Mouse (Mus musculus): Measurements from ENCODE around the gene Cpeb4. TPM values are rescaled to one million over a fixed set of nuclear protein-coding genes. Genes with fewer than 3 reads are reported as not detected.

Gene Cpeb4
- total and polyA plus RNA-seq, 2 experiments from 2014 or later, result 19.1 to 103 TPM

- Histone ChIP-seq H3K9me3 (ENCODE audit: low read length) (no peaks in the 10 kb centered on the region), H3K27me3 (ENCODE audit: insufficient read depth, low read length) (no peaks in the 10 kb centered on the region), H3K4me3 (ENCODE audit: low read depth, low read length) (no peak overlapping the region), H3K9ac (replicated peaks; ENCODE audit: low read length, poor library complexity, severe bottlenecking) (no peak overlapping the region), H3K27ac (ENCODE audit: low read depth, low read length) (no peak overlapping the region), H3K4me1 (ENCODE audit: insufficient read depth, low read length) (no peaks in the 10 kb centered on the region), H3K4me2 (ENCODE audit: low read depth, low read length, poor library complexity, severe bottlenecking) (no peak overlapping the region), H3K36me3 (ENCODE audit: insufficient read depth, low read length) (no peaks in the 10 kb centered on the region)
- ATAC-seq (ENCODE audit: low FRiP score), result no peak
- peak; percentile 3 for DNase-seq (ENCODE audit: low spot score)
- WGBS, result 14% methylated on average over 1 of the region's 1 CpGs
- no peak for TF ChIP-seq CTCF (IDR thresholded peaks at IDR 0.05)
Observed at GRCm38 (mm10) chr11:31900736-31901135, 28.7 kb downstream of the Cpeb4 start.

- no peak for TF ChIP-seq CTCF (IDR thresholded peaks at IDR 0.05)
- Histone ChIP-seq H3K27ac (ENCODE audit: low read depth, low read length) (no peak overlapping the region), H3K4me1 (ENCODE audit: insufficient read depth, low read length) (no peaks in the 10 kb centered on the region), H3K4me2 (ENCODE audit: low read depth, low read length, poor library complexity, severe bottlenecking) (no peak overlapping the region), H3K36me3 (ENCODE audit: insufficient read depth, low read length) (no peaks in the 10 kb centered on the region), H3K9ac (replicated peaks; ENCODE audit: low read length, poor library complexity, severe bottlenecking) (no peak overlapping the region), H3K27me3 (ENCODE audit: insufficient read depth, low read length) (no peaks in the 10 kb centered on the region), H3K4me3 (ENCODE audit: low read depth, low read length) (no peak overlapping the region), H3K9me3 (ENCODE audit: low read length) (no peaks in the 10 kb centered on the region)
- ATAC-seq (ENCODE audit: low FRiP score) (no peak), DNase-seq (ENCODE audit: low spot score) (no peak)
- 74% methylated on average over 1 of the region's 1 CpGs for WGBS
Observed at GRCm38 (mm10) chr11:31902251-31903001, 30.4 kb downstream of the Cpeb4 start.

GRCm38 (mm10) chr11:31906499-31906898 lies 34.5 kb downstream of the Cpeb4 start:
- Histone ChIP-seq H3K4me3 (ENCODE audit: low read depth, low read length) (no peak overlapping the region), H3K9me3 (ENCODE audit: low read length) (no peaks in the 10 kb centered on the region), H3K4me1 (ENCODE audit: insufficient read depth, low read length) (no peaks in the 10 kb centered on the region), H3K36me3 (ENCODE audit: insufficient read depth, low read length) (no peaks in the 10 kb centered on the region), H3K4me2 (ENCODE audit: low read depth, low read length, poor library complexity, severe bottlenecking) (no peak overlapping the region), H3K27me3 (ENCODE audit: insufficient read depth, low read length) (no peaks in the 10 kb centered on the region), H3K9ac (replicated peaks; ENCODE audit: low read length, poor library complexity, severe bottlenecking) (no peak overlapping the region), H3K27ac (ENCODE audit: low read depth, low read length) (no peak overlapping the region)
- DNase-seq (ENCODE audit: low spot score) (no peak), ATAC-seq (ENCODE audit: low FRiP score) (no peak)
- no peak for TF ChIP-seq CTCF (IDR thresholded peaks at IDR 0.05)

GRCm38 (mm10) chr11:31907650-31908049 lies 35.6 kb downstream of the Cpeb4 start:
- TF ChIP-seq CTCF (IDR thresholded peaks at IDR 0.05), result no peak
- no peak overlapping the region for H3K9ac ChIP-seq (replicated peaks; ENCODE audit: low read length, poor library complexity, severe bottlenecking)
- H3K4me3 ChIP-seq (ENCODE audit: low read depth, low read length), result no peak overlapping the region
- no peaks in the 10 kb centered on the region for H3K36me3 ChIP-seq (ENCODE audit: insufficient read depth, low read length)
- 56% methylated on average over 1 of the region's 1 CpGs for WGBS
- H3K4me2 ChIP-seq (ENCODE audit: low read depth, low read length, poor library complexity, severe bottlenecking), result no peak overlapping the region
- ATAC-seq (ENCODE audit: low FRiP score) (no peak), DNase-seq (ENCODE audit: low spot score) (peak; percentile 43)
- H3K9me3 ChIP-seq (ENCODE audit: low read length), result no peaks in the 10 kb centered on the region
- H3K27me3 ChIP-seq (ENCODE audit: insufficient read depth, low read length), result no peaks in the 10 kb centered on the region
- no peaks in the 10 kb centered on the region for H3K4me1 ChIP-seq (ENCODE audit: insufficient read depth, low read length)
- no peak overlapping the region for H3K27ac ChIP-seq (ENCODE audit: low read depth, low read length)

- DNase-seq (ENCODE audit: low spot score), result no peak
- no peak for TF ChIP-seq CTCF (IDR thresholded peaks at IDR 0.05)
- Histone ChIP-seq H3K36me3 (ENCODE audit: insufficient read depth, low read length) (no peaks in the 10 kb centered on the region), H3K4me3 (ENCODE audit: low read depth, low read length) (no peak overlapping the region), H3K4me2 (ENCODE audit: low read depth, low read length, poor library complexity, severe bottlenecking) (no peak overlapping the region), H3K27ac (ENCODE audit: low read depth, low read length) (no peak overlapping the region), H3K9ac (replicated peaks; ENCODE audit: low read length, poor library complexity, severe bottlenecking) (no peak overlapping the region), H3K9me3 (ENCODE audit: low read length) (no peaks in the 10 kb centered on the region), H3K27me3 (ENCODE audit: insufficient read depth, low read length) (no peaks in the 10 kb centered on the region), H3K4me1 (ENCODE audit: insufficient read depth, low read length) (no peaks in the 10 kb centered on the region)
- no peak for ATAC-seq (ENCODE audit: low FRiP score)
Observed at GRCm38 (mm10) chr11:31912958-31913357, 40.9 kb downstream of the Cpeb4 start.

- ATAC-seq (ENCODE audit: low FRiP score), result no peak
Observed at GRCm38 (mm10) chr11:31917769-31918168, 45.8 kb downstream of the Cpeb4 start.

More at GRCm38 (mm10) chr11:31917769-31918168, 45.8 kb downstream of the Cpeb4 start:
- TF ChIP-seq CTCF (IDR thresholded peaks at IDR 0.05), result no peak
- 97% methylated on average over 1 of the region's 1 CpGs for WGBS
- no peak overlapping the region for H3K27ac ChIP-seq (ENCODE audit: low read depth, low read length)
- H3K4me2 ChIP-seq (ENCODE audit: low read depth, low read length, poor library complexity, severe bottlenecking), result no peak overlapping the region
- no peak overlapping the region for H3K4me3 ChIP-seq (ENCODE audit: low read depth, low read length)
- no peak for DNase-seq (ENCODE audit: low spot score)
- H3K27me3 ChIP-seq (ENCODE audit: insufficient read depth, low read length), result no peaks in the 10 kb centered on the region
- no peak overlapping the region for H3K9ac ChIP-seq (replicated peaks; ENCODE audit: low read length, poor library complexity, severe bottlenecking)
- peaks cover 8% of the 10 kb centered on the region for H3K36me3 ChIP-seq (ENCODE audit: insufficient read depth, low read length)
- H3K9me3 ChIP-seq (ENCODE audit: low read length), result no peaks in the 10 kb centered on the region
- no peaks in the 10 kb centered on the region for H3K4me1 ChIP-seq (ENCODE audit: insufficient read depth, low read length)

All from midbrain, postnatal 0 days (tissue).